Comparison of ENCODE assay signal across 8 mouse cellular contexts in genomic region chr4:46276851-46277581, GRCm38 (mm10).
A peak's percentile ranks its signal among the peaks of the same experiment; 100 is the strongest.
DNase-seq lines count a peak whose midpoint lies in the region; ATAC-seq lines count a peak whose summit lies in the region.

No protein-coding gene starts in this region.

- no peak for ATAC-seq in cerebellum, adult (ENCODE audit: insufficient number of reproducible peaks, low FRiP score, low TSS enrichment)

- H3K4me1 ChIP-seq in embryonic facial prominence, embryonic 10.5 days, result peaks cover 28% of the 10 kb centered on the region

- no peaks in the 10 kb centered on the region for H3K36me3 ChIP-seq in embryonic facial prominence, embryonic 10.5 days (replicated peaks)

- peak overlapping the region; percentile 82 for H3K27ac ChIP-seq in embryonic facial prominence, embryonic 10.5 days (replicated peaks)

- peak overlapping the region; percentile 36 for H3K4me3 ChIP-seq in embryonic facial prominence, embryonic 10.5 days

- no peaks in the 10 kb centered on the region for H3K9me3 ChIP-seq in embryonic facial prominence, embryonic 10.5 days

- 6% methylated on average over 19 of the region's 19 CpGs for WGBS in embryonic facial prominence, embryonic 10.5 days

- peak; percentile 9 for DNase-seq in kidney, adult 18-20 months
- no peak for DNase-seq in kidney, adult 11 months
- DNase-seq in embryonic facial prominence, embryonic 10.5 days (ENCODE audit: low spot score), result peak; percentile 83
- DNase-seq in hindlimb bud, embryonic 11.5 days (ENCODE audit: extremely low spot score, low read depth, low spot score), result peak; percentile 30
- DNase-seq in lung, adult 18-20 months, result peak; percentile 53 to 54
- DNase-seq in thymus, postnatal 36 days, result peak; percentile 4 to 23
- DNase-seq in layer of hippocampus, adult 9-11 months, result no peak

- H3K27me3 ChIP-seq in embryonic facial prominence, embryonic 10.5 days (replicated peaks; ENCODE audit: low read depth, poor library complexity, severe bottlenecking), result peaks cover 59% of the 10 kb centered on the region

Comparison
In these comparisons a context has a peak if more than half of its experiments do, and no peak if none do; other contexts are left out.
1. DNase-seq: peak in kidney, adult 18-20 months (single experiment), embryonic facial prominence, embryonic 10.5 days (single experiment), hindlimb bud, embryonic 11.5 days (single experiment), lung, adult 18-20 months (2 of 2) and thymus, postnatal 36 days (2 of 2); none in kidney, adult 11 months (single experiment) and layer of hippocampus, adult 9-11 months (single experiment).